Mouse (Mus musculus) ZHBTc4 (cell line): Measurements from ENCODE around the gene Desi1.
"Not testable (repeated sequence)": the region's sequence is repeated elsewhere in the genome, so short reads cannot be mapped to it uniquely, and the experiment has no call there.

Experiments used
- DNase-seq: peaks from one replicate; pipeline ENCODE4 v3.0.0-alpha.2; 2011; ENCODE audit warnings: low read depth, low spot score

Gene Desi1

DNA sequence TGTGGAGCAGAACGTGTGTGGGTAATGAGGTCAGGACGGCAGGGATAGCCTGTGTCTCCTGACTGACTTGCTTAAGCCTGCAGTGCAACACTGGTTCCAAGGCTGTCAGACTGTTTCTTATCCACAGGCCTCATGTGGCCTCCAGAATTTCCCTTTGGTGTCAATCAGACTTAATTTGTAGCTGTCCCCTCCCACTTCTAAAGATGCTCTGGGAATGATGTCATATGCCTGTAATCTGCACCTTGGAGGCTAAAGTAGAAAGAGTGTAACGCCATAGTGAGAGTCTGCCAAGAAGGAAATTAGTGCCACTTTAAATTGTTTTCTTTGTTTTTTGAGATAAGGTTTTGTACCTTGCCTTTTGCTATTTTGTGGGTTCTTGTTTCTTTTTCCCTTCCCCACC, 14.4 kb downstream of the Desi1 start:
- no peak for DNase-seq

DNA sequence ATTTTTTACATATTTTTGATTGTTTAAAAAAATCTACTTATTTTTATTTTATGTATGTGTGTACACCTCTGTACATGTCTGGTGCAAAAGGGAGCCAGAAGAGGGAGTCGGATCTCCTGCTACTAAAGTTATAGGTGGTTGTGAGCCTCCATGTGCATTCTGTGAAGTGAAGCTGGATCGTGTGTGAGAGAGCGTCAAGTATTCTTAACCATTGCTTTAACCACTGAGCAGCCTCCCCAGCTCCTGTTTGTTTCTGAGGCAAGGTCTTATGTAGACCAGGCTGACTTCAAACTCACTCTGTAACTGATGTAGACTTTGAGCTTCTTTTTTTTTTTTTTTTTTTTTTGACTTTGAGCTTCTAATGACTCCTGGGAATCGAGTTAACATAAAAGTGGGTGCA, 16.2 kb downstream of the Desi1 start:
- no peak for DNase-seq

DNA sequence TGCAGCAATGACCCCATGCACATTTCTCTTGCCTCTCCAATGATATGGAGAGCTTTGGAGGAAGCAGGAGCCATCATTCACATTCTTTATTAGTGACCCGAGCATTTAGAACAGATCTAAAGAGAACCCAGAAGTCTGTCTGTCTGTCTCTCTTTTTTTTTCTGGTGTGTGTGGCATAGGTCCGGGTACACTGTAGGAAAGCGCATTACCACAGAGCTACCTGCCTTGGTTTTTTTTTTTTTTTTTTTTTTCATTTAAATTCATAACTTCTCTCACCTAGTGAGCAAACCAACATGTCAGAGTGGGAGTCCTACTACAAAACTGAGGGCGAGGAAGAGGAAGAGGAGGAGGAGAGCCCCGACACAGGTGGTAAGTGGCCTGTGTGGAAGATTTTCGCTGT, 16.8 kb downstream of the Desi1 start:
- DNase-seq: no peak

DNA sequence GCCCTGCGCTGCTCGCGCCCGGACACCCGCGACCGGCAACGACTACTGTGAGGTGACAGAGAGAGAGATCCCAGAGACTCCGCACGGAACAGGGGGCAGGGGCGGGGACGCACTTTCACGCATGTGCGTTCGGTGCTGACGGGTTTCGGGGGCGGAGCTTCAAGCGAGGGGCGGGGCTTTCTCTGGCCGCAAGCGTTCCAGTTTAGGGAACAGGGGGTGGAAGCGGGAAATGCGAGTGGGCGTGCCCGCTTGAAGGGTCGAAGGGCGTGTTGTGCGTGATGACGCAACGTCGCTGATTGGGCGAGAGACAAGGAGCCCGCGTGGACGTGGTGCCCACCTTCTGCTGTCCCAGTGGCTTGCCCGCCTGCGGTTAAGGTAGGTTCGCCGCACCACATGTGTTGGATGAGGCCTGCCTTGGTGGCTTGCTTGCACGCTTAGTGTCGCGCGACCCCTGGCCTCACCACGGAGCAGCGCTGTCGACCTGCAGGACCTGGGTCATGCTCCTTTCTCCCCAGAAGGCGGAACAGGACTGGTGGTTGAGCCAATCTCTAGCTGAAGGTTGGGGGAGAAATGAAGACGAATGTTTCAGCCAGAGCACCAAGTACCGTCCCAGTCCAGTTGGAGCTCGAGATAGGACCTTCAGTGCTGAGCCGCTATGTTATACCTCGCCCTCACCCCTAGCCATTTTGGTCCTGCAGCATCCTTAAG, 17.4 kb downstream of the Desi1 start:
- DNase-seq: peak; percentile 99

DNA sequence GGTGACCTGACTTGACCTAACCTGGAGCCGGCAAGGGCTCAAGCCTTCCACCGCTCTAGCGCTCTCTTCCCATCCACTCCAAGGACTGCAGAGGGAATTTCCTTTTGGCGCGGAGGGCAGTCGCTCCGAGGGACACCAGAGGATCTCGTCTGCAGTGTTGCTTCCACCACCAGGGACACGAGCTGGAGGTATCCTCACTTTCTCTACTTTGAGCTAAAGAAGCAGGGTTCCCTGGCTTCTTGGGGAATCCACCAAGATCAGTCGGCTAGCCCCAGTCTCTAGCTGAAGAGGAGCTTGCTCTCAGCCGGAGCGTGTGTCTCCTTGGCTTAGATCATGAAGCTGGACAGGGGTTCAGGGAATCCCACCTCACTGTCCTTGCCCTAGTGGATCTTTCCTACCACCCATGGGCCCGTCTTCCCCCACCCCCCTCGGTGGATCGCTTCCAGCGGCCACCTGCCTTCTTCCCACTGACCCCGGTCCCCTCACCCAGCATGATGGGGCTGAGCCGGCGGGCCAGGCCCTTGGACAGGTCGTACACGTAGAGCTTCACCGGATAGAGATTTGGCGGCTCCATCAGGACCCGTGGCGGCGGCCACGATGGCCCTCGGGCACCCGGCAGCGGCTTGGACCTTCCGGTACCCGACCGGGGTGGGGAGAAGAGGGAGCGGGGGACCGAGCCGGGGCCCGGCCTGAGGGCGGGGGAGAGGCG, 18.1 kb downstream of the Desi1 start:
- peak; percentile 31 for DNase-seq

DNA sequence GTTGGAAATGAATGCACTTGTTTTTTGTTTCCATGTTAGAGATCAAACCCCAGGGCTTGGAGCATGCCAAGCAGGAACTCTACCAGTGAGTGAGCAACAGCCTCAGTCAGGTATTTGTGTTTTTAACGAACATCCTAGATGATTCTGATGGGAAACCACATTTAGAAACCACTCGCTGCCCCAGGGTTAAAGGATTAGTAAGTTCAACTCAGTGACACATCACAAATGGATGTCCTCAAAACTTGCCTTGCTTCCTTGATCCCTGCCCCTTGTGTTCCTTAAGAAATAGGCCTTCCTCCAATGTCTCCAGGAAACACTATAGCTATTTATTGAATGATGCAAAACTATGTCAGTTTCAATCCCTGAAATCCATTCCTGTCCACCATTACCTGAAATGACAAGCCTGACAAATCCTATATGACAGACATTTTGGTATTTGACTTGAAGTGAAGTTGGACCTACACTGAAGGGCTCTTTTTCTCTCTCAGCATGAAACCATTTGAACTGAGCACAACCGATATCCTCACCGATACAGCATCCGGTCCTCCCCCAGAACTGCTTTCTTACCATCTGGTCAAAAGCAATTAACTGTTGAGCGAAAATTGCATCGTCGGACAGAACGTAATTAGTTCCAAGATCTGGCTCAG, 18.8 kb downstream of the Desi1 start:
- DNase-seq: no peak

DNA sequence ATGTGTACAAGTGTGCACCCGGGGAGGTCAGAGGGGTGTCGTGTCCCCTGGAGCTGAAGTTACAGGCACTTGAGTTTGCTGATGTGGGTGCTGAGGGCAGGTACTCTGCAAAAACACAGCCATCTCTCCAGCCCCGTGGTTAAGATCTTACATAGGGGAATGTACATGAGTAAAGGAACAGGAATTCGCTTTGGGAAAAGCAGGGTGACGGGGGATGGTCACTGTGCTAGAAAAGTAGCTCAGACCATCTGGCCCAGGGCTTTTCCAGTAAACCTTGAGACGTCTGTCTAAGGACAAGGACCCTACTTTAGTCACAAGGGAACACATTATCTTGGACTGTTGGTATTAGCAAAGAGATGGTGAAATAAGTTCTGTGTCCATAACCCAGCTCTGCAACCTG, 21.7 kb downstream of the Desi1 start:
- no peak for DNase-seq

DNA sequence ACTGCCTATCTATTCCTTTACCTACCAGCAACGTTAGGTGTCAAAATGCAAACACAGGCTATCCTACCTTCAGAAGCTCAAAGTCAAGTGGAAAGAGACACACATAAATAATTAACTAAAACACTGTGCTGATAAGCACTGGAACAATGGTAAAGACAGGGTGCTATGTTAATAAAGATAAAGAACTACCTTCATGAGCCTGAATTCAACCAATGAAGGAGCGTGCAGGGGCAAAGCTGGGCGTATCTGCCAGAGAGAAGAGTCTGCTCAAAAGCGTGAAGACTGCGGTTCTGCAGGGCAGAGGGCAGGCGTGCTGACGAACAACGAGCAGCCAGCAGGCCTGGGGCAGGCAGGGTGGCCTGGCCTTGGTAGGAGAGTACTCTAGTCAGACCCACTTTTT, 29.4 kb downstream of the Desi1 start:
- DNase-seq: no peak

DNA sequence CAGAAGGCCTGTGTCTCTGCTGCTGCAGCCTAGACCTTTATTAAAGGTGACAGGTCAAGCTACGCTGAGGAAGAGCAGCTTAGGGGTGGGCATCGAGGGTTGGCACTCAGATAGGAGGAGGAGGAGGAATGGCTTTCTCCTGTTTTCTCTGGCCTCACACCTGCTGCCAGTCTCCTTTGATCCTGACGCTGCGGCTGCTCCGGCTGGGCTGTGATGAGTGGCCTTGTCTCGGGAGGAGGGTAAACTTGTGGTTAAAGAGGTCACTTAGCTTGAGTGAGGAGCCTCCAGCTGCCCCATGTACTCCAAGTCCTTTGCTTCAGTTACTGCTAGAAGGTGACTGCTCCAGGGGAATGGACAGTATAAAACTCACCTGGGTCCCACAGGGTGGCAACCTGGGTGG, 39.7 kb downstream of the Desi1 start:
- DNase-seq: no peak

DNA sequence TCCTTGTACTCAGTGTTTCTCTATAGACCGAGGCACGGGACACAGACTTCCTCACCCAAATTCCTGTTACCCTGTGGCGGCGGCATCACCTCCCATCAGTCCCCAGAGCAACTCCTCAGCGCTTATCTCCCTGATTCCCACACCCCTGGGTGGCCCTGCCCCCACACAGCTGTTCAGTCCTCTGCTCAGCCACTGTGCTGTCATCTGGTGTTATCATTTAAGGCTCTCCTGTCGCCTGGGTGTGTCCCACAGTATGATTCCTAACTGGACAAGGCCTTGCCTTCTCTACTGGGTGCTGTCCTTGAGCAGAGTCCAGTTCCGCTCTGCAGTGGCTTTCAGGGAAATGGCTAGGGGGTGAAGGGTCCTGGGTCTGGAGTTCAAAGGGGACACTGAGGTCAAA, 43.1 kb downstream of the Desi1 start:
- no peak for DNase-seq

DNA sequence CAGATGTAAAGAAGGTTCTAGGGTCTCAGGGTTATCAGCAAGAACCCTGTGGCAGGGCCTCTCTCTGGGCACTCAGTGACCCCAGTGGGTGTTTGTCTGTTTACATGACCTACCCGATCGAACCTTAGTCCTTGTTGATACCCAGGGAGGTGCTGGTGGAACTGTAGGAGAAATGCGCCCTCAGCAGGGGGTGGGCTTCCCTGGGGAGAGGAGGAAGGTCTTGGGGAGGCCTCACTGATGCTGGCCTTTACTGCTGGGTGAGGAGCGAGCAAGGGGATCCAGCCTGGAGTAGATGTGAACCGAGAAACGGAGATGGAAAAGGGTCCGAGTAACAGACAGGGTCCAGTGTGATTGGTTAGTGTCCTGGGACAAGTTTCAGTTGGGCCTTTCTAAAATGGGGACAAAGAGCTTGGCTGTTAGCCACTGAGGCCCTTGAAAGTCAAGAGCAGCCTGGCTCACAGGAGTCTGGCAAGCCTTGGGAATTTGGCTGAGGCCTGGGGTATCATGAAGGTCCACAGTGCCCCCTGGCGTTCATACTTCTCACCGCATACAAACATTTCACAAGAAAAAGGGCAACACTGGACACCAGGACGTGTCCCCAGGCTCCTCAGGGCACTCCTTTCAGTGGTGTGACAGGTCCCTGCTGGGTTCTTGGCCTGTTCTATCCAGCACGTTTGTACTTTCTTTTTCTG, 44.1 kb downstream of the Desi1 start:
- peak; percentile 90 for DNase-seq

DNA sequence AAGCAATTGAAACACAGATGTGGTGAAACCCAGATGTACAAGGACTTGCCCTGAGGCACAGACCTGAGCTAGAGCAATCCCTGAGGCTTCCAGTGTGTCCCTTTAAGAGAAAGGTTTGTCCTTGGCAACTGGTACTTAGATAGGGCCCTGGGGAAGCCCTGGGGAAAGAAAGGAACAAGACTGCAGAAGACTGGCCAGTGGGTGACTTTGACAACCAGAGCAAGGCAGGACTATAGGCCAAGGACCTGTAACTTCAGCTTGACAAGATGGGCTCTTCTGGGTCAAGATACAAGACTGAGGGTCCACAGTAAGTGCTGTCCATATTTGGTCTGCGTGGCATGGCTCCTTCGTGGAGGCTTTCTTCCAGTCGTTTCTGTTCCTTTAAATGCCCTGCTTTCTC, 46.0 kb downstream of the Desi1 start, which contains the start of gene Xrcc6:
Gene Xrcc6 (plus strand): TSS at position 190 of the 400 bp plus-strand sequence.
- no peak for DNase-seq

DNA sequence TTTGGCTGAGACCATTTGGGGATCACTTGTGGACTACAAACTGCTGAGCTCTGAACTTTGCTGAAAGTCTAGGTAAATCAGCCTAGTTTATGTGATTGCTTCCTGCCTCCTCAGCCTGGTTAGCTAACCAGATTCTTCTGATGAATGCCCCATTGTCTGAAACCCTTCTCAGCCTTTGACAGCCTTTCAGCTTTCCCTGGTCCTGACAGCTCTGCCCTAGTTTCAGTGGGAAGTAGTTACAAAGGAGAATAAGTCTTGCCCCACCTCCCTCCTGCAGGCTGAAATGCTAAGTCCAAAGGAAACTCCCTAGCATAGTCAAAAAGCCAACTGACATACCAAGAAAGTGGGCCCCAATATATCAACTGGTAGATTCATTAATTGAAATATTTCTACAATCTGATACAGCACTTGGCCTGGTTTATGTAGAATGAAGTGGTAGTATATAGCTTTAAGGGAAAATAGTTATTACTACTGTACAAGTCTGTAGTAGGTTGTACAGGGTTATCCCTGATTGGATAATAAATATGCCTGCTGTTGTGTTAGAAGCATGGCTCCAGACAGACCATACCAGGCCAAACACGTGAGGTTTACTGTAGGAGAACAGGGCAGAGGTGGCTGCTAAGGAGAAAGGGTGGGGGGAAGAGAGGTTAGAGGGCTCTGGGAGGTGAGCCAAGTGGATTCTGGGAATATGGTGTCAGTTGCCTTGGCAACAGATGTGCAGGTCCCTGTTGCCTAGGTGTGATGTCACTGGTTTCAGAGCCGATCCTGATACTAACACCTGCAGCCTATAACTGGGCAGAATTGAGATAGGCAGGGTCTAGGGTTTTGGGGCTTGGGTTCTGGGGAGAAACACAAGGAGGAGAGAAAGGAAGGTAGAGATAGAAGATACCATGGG, 48.1 kb downstream of the Desi1 start:
- peak; percentile 69 for DNase-seq

DNA sequence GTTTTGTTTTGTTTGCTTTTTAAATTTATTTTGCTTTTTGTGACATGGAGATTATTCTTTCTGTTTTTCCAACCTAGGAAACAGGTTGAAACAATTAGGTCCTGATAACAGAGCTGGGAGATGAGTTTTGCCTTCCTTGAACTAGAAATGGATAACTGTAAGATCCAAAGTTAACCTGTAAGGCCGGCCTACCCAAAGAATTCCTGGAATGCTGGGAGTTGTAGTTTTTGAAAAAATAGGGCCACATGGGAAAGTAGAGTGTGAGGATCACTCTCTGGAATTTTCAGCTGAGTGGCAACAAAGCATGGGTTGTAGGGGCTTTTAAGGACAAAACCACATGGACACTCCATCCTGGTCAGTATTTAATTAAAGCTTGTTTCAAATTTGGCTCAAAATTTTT, 51.5 kb downstream of the Desi1 start:
- DNase-seq: no peak

DNA sequence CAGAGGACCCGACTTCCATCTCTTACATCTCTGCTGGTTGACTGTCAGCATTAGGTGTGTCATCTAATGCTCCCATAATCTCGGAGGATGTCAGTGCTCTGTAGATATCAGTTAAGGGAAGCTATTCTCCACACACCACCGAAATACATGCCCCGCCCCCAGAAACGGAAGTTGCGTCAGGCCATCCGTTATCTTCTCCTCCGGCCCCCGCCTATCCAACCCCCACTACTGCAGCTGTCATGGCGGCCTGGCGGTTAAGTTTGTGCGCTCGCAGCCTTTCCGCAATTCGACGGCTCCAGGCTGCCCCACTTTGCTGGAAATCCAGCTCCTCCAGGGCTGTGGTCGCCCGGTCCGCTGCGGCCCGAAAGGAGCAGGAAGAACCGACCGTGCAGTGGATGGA, 53.3 kb downstream of the Desi1 start, which contains the start of gene 1700029P11Rik:
Gene 1700029P11Rik (plus strand): TSS at position 220 of the 400 bp plus-strand sequence.
- DNase-seq: peak; percentile 78

DNA sequence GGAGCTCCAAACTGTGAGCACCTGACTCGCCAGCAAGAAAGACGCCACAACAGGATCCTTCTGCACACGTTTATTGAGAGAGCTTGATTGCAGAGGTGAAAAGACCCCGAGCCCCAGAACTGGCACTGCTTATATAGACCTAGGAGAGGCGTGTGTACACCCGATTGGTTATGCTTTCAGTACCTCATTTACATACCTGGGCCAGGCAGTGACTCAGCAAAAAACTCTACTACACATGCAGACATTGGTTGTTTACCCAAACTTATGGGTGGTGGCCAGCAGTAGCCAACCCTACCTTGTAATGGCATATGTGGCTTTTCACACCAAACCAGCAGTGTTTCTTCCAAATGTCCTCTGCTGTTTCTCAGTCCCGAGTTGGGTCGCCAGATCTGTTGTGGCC, 58.5 kb downstream of the Desi1 start:
- DNase-seq: not testable (repeated sequence)

DNA sequence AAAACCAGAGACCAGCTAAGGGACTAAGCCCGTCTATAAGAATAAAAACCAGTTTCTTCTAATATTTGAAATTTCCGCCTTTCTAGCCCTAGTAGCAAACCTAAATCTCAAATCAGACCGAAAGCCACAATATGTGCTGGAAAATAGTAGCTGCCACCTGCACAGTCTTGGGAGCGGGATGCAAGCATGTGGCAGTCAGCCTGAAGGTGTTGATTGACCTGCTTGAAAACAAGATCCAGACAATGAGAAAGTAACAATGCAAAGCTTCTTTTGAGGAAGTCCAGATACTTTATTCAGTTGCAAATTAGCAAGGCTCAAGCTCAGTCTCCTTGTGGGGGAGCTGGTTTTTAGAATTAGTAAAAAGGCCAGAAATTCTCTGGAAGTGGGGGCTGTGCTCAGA, 63.2 kb downstream of the Desi1 start:
- DNase-seq: peak; percentile 64

DNA sequence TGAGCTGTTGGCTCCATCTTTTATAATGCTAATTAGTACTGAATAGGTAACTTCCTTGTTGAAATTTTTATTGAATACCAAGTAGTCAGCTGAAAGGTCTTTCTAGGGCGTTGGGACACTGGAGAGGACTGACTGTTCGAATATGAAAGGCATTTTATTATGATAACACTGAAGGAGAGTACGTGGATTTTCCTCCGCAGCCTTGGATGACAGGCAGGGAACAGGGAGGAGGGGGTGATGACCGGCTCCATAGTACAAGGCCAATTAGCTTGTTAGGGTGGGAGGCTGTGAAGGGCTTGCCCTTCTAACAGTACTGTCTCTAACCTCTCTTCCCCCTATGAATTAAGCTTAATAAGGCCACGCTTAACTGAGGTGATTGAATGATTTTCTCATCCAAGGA, 64.0 kb downstream of the Desi1 start:
- peak; percentile 76 for DNase-seq

DNA sequence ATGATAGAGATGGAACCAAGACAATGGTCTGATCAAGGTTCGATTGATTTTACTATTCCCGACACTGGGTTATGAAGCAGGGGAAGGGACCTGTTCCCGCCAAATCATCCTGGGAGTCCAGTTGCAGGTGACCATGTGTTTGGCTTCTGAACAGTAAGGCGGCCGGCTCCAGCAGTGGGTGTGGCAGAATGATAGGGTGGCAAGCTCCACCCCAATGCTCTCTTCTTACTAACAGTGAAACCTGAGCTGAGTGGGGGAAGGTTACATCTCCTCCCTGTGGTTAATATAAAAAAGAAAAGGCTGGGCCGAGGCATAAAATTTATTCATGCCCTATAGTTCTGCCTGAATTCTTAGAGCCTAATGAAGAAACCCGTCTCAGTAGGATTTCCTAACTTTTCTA, 64.5 kb downstream of the Desi1 start:
- peak; percentile 88 for DNase-seq

DNA sequence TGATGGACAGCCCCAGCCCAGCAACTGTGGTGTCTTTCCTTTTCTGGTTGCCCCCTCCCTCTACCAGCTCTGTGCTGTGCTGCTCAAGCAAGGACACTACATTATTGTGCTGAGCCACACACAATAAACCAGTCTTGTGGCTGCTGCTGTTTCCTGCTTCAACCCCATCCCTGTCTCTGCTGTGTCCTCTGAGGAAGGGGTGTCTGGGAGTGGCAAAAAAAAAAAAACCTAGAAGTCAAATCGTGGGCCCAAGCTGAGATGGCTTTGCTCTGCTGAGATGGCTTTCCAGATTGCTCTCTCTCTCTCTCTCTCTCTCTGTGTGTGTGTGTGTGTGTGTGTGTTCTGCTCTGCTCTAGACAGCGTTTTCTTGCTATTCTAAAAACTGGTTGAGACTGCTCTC, 65.2 kb downstream of the Desi1 start:
- no peak for DNase-seq

DNA sequence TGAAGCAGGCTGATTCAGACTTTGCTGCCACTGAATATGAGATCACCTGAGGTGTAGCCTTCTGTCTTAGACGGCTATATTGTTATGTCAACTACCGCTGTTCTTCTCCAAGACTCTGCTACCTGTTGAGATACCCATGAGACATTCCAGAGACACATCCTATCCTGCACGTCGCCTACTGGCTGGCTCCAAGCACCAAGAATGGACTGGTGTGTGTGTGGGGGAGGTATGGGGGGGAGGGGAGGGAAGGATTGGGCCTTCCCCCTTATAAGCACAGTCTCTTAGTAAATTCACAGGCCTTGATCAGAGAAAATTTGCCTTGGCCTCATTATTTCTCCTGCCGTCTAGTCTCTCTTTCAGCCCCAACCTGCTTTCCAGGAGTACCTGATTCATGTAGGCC, 65.8 kb downstream of the Desi1 start:
- peak; percentile 73 for DNase-seq
